Mouse (Mus musculus): ENCODE data around the gene Acot11.
A peak's percentile ranks its signal among the peaks of the same experiment; 100 is the strongest.
"Not testable (repeated sequence)": the region's sequence is repeated elsewhere in the genome, so short reads cannot be mapped to it uniquely, and the experiment has no call there.

The Acot11 gene

DNA sequence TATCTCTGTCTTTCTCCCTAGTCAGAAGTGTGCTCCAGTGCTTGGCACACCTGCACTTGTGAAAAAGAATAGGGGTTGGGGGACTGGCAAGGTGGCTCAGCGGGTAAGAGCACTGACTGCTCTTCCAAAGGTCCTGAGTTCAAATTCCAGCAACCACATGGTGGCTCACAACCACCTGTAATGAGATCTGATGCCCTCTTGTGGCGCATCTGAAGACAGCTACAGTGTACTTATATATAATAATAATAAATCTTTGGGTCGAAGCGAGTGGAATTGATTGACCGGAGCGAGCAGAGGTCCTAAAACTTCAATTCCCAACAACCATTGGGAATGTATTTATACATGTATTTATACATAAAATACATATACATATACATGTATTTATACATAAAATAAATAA is 29.0 kb downstream of the Acot11 start:
- not testable (repeated sequence) for DNase-seq

DNA sequence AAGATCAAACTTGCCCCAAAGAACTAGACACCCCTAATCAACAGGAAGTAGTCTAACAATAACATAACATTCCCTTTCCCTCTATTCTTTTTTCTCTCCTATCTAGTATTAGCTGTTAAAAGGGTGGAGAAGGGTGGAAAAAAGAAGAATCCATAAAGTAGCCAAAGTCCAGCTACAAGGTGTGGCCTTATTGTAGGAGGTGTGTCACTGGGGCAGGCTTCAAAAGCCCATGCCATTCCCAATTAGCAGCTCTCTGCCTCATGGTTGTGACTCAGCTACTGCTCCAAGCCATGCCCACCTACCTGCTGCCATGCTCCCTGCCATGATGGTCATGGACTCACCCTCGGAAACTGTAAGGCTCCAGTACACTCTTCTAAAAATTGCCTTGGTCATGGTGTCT is 32.2 kb downstream of the Acot11 start:
- no peak for DNase-seq

DNA sequence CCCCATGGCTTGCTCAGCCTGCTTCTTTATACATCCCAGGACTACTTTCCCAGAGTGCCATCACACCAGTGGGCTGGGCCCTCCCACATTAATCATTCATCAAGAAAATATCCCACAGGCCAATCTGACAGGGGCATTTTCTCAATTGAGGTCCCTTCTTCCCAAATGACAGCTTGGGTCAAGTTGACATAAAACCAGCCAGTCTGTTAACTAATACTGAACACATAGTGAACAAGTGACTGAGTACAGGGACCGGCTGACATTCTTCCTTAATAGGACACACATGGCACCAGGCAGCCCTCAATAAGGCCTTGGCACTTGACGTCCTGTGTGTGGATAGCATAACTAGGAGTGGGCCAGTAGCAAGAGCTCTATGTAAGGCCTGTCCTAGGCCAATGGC is 35.5 kb downstream of the Acot11 start:
- DNase-seq: no peak

DNA sequence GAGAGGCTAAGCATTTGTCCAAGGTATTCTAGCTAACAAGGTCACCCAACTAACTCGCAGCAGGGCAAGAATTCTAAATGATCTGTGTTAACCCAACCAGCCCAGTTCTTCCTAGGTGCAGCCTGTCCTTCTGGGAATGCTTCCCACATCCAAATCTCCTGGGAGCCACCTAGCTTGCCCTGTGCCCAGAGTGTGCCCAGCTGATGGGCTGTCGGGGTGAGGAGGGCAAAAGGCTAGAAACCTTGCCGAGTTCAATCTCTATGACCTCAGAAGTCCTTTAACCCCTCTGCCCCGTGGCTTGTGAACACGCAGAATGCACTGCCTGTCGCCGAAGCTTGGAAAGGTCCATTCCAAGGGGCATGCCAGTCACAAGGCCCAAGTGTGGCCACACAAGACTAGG is 40.6 kb downstream of the Acot11 start:
- DNase-seq: no peak

DNA sequence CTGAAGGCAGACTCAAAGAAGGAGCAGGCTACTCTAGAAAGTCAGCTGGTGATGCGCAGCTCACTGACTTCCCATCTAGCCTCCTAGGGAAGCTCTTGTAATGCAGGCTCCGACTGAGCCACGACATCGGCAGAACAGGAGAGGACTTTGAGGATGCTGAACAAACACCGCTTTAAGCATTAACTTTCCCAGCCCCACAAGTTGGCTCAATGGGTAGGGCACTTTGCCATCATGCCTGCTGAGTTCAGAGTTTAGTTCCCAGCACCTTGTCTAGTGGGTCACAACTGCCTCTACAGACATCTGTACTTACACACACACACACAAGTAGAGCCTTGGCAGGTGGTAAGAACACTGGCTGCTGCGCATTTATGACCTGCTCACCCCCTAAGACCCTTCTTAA is 53.1 kb downstream of the Acot11 start:
- no peak for DNase-seq

GRCm38 (mm10) chr4:106749699-106750098 is 55.1 kb downstream of the Acot11 start:
- peak; percentile 76 to 77 for DNase-seq

GRCm38 (mm10) chr4:106747001-106747580 is 57.7 kb downstream of the Acot11 start:
- DNase-seq: peak; percentile 23 to 25

GRCm38 (mm10) chr4:106745862-106746261 is 58.9 kb downstream of the Acot11 start:
- no peak for DNase-seq

- no peak for DNase-seq
Observed at GRCm38 (mm10) chr4:106737904-106738303, 66.9 kb downstream of the Acot11 start.

- not testable (repeated sequence) for DNase-seq
Observed at GRCm38 (mm10) chr4:106736884-106737283, 67.9 kb downstream of the Acot11 start.

- DNase-seq: no peak
Observed at GRCm38 (mm10) chr4:106733636-106734035, 71.2 kb downstream of the Acot11 start, which contains the start of gene Fam151a. Fam151a (plus strand) TSS chr4:106733889.

- DNase-seq: no peak
Observed at GRCm38 (mm10) chr4:106730814-106731213, 74.0 kb downstream of the Acot11 start, which contains the start of gene Mroh7. Mroh7 (minus strand) TSS chr4:106730925.

DNA sequence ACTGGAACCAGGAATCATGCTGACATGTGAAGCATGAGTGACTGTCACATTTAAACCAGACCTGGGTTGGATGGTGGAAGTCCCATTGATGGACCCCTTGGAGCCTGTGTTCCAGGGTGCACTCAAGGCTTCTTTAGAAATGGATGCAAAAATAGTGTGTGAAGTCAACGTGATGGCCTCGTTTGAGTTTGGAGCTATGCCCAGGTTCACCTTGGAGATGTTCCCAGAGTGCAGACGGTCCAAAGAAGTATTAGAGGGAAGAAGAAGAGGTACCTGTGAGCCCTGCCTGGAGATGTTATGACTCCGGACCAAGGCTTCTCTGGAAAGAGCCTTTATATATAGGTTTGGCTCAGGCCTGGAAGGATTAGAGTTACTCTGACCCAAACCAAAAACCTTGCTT is 84.2 kb downstream of the Acot11 start:
- peak; percentile 77 to 81 for DNase-seq

- DNase-seq: no peak
Observed at GRCm38 (mm10) chr4:106713622-106714021, 91.2 kb downstream of the Acot11 start.

- DNase-seq: peak; percentile 95 to 97
Observed at GRCm38 (mm10) chr4:106708408-106708807, 96.4 kb downstream of the Acot11 start.

DNA sequence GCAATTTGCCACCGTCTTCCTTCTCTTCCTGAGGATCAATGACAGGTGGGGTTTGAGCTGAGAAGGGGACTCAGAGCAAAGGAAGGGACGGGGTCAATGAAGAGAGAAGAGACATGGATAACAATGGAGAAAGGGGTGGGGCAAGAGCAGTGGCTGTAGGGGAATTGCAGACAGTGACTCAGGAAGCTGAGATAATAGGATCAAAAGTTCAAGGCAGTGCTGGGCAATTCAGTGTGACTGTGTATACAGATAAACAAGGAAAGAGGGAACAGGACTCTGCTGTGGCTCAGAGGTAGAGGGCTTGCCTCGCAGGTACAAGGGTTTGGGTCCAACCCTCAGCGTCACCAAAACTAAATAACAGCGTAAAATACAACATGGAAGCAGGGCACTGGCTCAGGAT is 96.8 kb downstream of the Acot11 start:
- no peak for DNase-seq

- peak; percentile 38 to 40 for DNase-seq
Observed at GRCm38 (mm10) chr4:106705096-106705665, 99.6 kb downstream of the Acot11 start.

DNA sequence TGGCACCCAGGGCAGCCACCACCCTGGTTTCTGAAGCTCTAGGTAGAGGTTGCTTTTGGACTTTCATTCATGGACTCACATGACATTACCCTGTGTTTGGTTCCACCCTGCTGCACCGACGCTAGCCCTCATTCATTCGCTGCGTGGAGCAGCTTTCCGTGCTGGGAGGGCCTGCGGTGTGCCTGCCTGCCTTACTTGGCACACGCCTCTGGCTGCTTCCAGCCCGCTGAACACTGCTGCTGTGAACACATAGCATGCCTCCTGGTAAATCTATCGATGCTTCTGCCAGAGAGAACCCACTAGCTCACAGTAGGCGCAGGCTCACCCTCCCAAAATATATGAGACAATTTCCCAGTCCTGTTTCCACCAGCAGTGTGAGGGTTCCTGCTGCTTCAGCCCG is 100.4 kb downstream of the Acot11 start:
- DNase-seq: peak; percentile 73 to 80

GRCm38 (mm10) chr4:106703956-106704355 is 100.8 kb downstream of the Acot11 start:
- peak; percentile 46 to 51 for DNase-seq

DNA sequence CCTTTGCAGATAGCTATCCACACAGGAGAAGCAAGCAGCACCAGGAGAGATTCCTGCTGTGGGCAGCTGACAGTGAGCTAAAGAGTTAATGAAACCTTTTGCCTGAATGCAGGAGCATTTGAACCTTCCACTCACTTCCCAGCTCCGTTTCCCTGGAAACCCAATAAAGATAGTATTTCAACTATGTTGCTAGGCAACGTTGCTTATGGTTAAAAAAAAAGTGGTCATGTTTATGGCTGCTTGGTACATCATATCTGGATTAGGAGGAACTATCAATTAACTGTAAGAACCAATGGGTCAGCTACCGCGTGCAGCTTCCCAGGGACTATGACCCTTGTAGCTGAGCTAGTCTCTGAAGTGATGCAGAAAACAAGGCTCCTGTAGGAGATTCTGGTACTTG is 104.0 kb downstream of the Acot11 start:
- no peak for DNase-seq

GRCm38 (mm10) chr4:106699989-106700388 is 104.8 kb downstream of the Acot11 start:
- peak in 1 of 2 experiments; percentile 68 for DNase-seq
